Mouse (Mus musculus) lung, postnatal 0 days (tissue): Measurements from ENCODE around the gene Nanos2.

Experiments
- CTCF ChIP-seq: IDR thresholded peaks from 2 replicates; pipeline ENCODE4 v1.5.1; 2016; ENCODE audit warnings: antibody characterized with exemption, mild to moderate bottlenecking
- EP300 ChIP-seq: IDR thresholded peaks from 2 replicates; pipeline ENCODE4 v1.6.1; 2016; ENCODE audit warnings: antibody characterized with exemption, mild to moderate bottlenecking, control low read depth

DNA sequence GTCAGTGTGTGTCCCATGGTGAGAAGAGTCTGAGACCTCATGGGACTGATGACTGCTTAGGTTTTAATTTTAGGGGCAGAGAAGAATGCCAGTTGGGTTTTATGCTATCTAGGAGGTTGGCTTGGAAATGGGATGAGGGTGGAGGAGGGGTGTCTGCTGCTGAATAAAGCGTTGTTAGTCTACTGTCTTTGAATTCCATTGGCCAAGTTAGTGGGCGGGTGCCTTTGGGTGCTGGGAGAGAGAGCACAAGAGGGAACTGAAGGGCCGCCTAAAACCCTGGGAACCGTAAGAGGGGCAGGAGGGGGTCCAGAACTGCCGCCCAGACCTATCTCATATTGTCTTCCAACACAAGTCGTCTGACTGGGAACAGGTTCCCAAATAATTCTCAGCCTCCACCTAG, 1.6 kb downstream of the Nanos2 start:
- TF ChIP-seq CTCF (no peak), EP300 (no peak)
